8 mouse cellular contexts compared by ENCODE assay signal in genomic region chr19:45659738-45660502, GRCm38 (mm10). TPM values are rescaled to one million over a fixed set of nuclear protein-coding genes. Genes with fewer than 3 reads are reported as not detected.
DNase-seq lines count a peak whose midpoint lies in the region; ATAC-seq and TF ChIP-seq lines count a peak whose summit lies in the region.

TSS of gene Fbxw4 (minus strand) at chr19:45660312.

- H3K9me3 ChIP-seq in forebrain, embryonic 11.5 days (ENCODE audit: control insufficient read depth, low read length), result no peaks in the 10 kb centered on the region
- H3K9me3 ChIP-seq in heart, embryonic 15.5 days (replicated peaks), result no peaks in the 10 kb centered on the region
- no peaks in the 10 kb centered on the region for H3K9me3 ChIP-seq in liver, embryonic 11.5 days (ENCODE audit: control insufficient read depth, low read length)
- H3K9me3 ChIP-seq in stomach, embryonic 14.5 days (ENCODE audit: control insufficient read depth, low read depth, low read length), result no peaks in the 10 kb centered on the region

- peak within 1 kb of the TSS; percentile 97 for H3K4me3 ChIP-seq in brown adipose tissue, adult 24 weeks (ENCODE audit: insufficient read depth, low read depth, low read length)
- peak within 1 kb of the TSS; percentile 70 for H3K4me3 ChIP-seq in forebrain, embryonic 11.5 days (ENCODE audit: low read depth, low read length)
- peak within 1 kb of the TSS; percentile 75 for H3K4me3 ChIP-seq in heart, embryonic 15.5 days
- peak within 1 kb of the TSS; percentile 85 for H3K4me3 ChIP-seq in liver, embryonic 11.5 days (ENCODE audit: low read depth, low read length)
- peak within 1 kb of the TSS; percentile 53 for H3K4me3 ChIP-seq in myocyte
- peak within 1 kb of the TSS; percentile 87 for H3K4me3 ChIP-seq in stomach, embryonic 14.5 days (ENCODE audit: low read depth, low read length)

- H3K27ac ChIP-seq in brown adipose tissue, adult 24 weeks (replicated peaks; ENCODE audit: low read depth, low read length), result peak within 1 kb of the TSS; percentile 97
- peak within 1 kb of the TSS; percentile 77 for H3K27ac ChIP-seq in forebrain, embryonic 11.5 days (ENCODE audit: low read depth, low read length)
- H3K27ac ChIP-seq in heart, embryonic 15.5 days, result peak within 1 kb of the TSS; percentile 94
- peak within 1 kb of the TSS; percentile 91 for H3K27ac ChIP-seq in liver, embryonic 11.5 days (ENCODE audit: low read depth, low read length)
- peak within 1 kb of the TSS; percentile 96 for H3K27ac ChIP-seq in stomach, embryonic 14.5 days (ENCODE audit: low read length)

- under 1% methylated on average over 89 of the region's 94 CpGs for WGBS in forebrain, embryonic 11.5 days
- under 1% methylated on average over 93 of the region's 94 CpGs for WGBS in heart, embryonic 15.5 days
- WGBS in liver, embryonic 11.5 days, result under 1% methylated on average over 78 of the region's 94 CpGs
- WGBS in stomach, embryonic 14.5 days, result under 1% methylated on average over 87 of the region's 94 CpGs

- TF ChIP-seq POLR2A in myocyte (IDR thresholded peaks at IDR 0.05; ENCODE audit: insufficient read length, low read depth), result peak; percentile 83

- H3ac ChIP-seq in myocyte (ENCODE audit: control insufficient read depth, insufficient read length), result peak within 1 kb of the TSS; percentile 54

- H3K4me1 ChIP-seq in brown adipose tissue, adult 24 weeks (ENCODE audit: control insufficient read depth, insufficient read depth, insufficient read length, low read length), result peaks cover 7% of the 10 kb centered on the region
- peaks cover 8% of the 10 kb centered on the region; the same call in 1 of the 2 replicates for H3K4me1 ChIP-seq in forebrain, embryonic 11.5 days (replicated peaks; ENCODE audit: control insufficient read depth, insufficient read depth, low read length)
- H3K4me1 ChIP-seq in heart, embryonic 15.5 days (replicated peaks), result peaks cover 33% of the 10 kb centered on the region
- peaks cover 16% of the 10 kb centered on the region for H3K4me1 ChIP-seq in liver, embryonic 11.5 days (replicated peaks; ENCODE audit: control insufficient read depth, insufficient read depth, low read length)
- peaks cover 17% of the 10 kb centered on the region for H3K4me1 ChIP-seq in stomach, embryonic 14.5 days (ENCODE audit: control insufficient read depth, insufficient read depth, low read length)

- peak within 1 kb of the TSS; percentile 86 for H3K4me2 ChIP-seq in forebrain, embryonic 11.5 days (ENCODE audit: low read depth, low read length, severe bottlenecking)
- peak within 1 kb of the TSS; percentile 74 for H3K4me2 ChIP-seq in heart, embryonic 15.5 days
- H3K4me2 ChIP-seq in liver, embryonic 11.5 days, result peak within 1 kb of the TSS; percentile 73
- H3K4me2 ChIP-seq in myocyte (ENCODE audit: low read depth), result peak within 1 kb of the TSS; percentile 77
- peak within 1 kb of the TSS; percentile 79 for H3K4me2 ChIP-seq in stomach, embryonic 14.5 days (replicated peaks; ENCODE audit: low read depth, low read length)

- H3K27me3 ChIP-seq in forebrain, embryonic 11.5 days (ENCODE audit: control insufficient read depth, insufficient read depth, low read length), result no peaks in the 10 kb centered on the region
- no peaks in the 10 kb centered on the region for H3K27me3 ChIP-seq in heart, embryonic 15.5 days
- no peaks in the 10 kb centered on the region for H3K27me3 ChIP-seq in liver, embryonic 11.5 days (replicated peaks; ENCODE audit: control insufficient read depth, insufficient read depth, low read length)
- H3K27me3 ChIP-seq in myocyte (ENCODE audit: control insufficient read depth, insufficient read depth, insufficient read length), result no peaks in the 10 kb centered on the region
- no peaks in the 10 kb centered on the region for H3K27me3 ChIP-seq in stomach, embryonic 14.5 days (ENCODE audit: control insufficient read depth, insufficient read depth, low read length)

- no peaks in the 10 kb centered on the region for H3K36me3 ChIP-seq in forebrain, embryonic 11.5 days (ENCODE audit: control insufficient read depth, insufficient read depth, low read length)
- H3K36me3 ChIP-seq in heart, embryonic 15.5 days, result no peaks in the 10 kb centered on the region
- H3K36me3 ChIP-seq in liver, embryonic 11.5 days (ENCODE audit: control insufficient read depth, insufficient read depth, low read length), result no peaks in the 10 kb centered on the region
- no peaks in the 10 kb centered on the region for H3K36me3 ChIP-seq in myocyte (ENCODE audit: control insufficient read depth, insufficient read depth)
- H3K36me3 ChIP-seq in stomach, embryonic 14.5 days (ENCODE audit: control insufficient read depth, insufficient read depth, low read length), result no peaks in the 10 kb centered on the region

- peak; percentile 90 for ATAC-seq in forebrain, embryonic 11.5 days (replicated peaks; ENCODE audit: low FRiP score)
- peak; percentile 84 for ATAC-seq in heart, embryonic 15.5 days (replicated peaks; ENCODE audit: insufficient number of reproducible peaks, insufficient read depth, low FRiP score, low read depth)
- peak; percentile 75 for ATAC-seq in liver, embryonic 11.5 days (replicated peaks; ENCODE audit: low FRiP score)
- peak; percentile 87 for ATAC-seq in stomach, embryonic 14.5 days (ENCODE audit: insufficient number of reproducible peaks, insufficient read depth, low FRiP score, low read depth)

- H3K79me2 ChIP-seq in myocyte (ENCODE audit: control insufficient read depth, insufficient read depth), result peaks cover 42% of the 10 kb centered on the region

- DNase-seq in CD8-positive naive resting alpha-beta T cell, adult 2 months (ENCODE audit: low read depth in 2 of 2, low spot score in 2 of 2), result peak; percentile 42 to 56
- DNase-seq in forebrain, embryonic 11.5 days (ENCODE audit: low spot score), result peak; percentile 85
- DNase-seq in kidney, postnatal 14 days, result peak; percentile 82
- peak; percentile 85 for DNase-seq in liver, embryonic 11.5 days (ENCODE audit: low spot score)

- H3K9ac ChIP-seq in forebrain, embryonic 11.5 days (ENCODE audit: low read length), result peak within 1 kb of the TSS; percentile 98
- H3K9ac ChIP-seq in heart, embryonic 15.5 days, result peak within 1 kb of the TSS; percentile 90
- peak within 1 kb of the TSS; percentile 99 for H3K9ac ChIP-seq in liver, embryonic 11.5 days (ENCODE audit: low read depth, low read length)
- H3K9ac ChIP-seq in stomach, embryonic 14.5 days (replicated peaks; ENCODE audit: low read depth, low read length), result peak within 1 kb of the TSS; percentile 94

TF ChIP-seq in myocyte, 11 proteins besides CTCF, POLR2A, EP300 and RAD21:
- TF ChIP-seq POLR2AphosphoS2 (IDR thresholded peaks at IDR 0.05; ENCODE audit: insufficient read length, low read depth) (peak; percentile 58), MAX (IDR thresholded peaks at IDR 0.05; ENCODE audit: low read depth) (no peak), REST (IDR thresholded peaks at IDR 0.05; ENCODE audit: insufficient read depth, insufficient read length) (no peak), MYOG (IDR thresholded peaks at IDR 0.05; ENCODE audit: control insufficient read depth in 1 of 3, insufficient read depth in 1 of 3, insufficient read length in 2 of 3, low read depth in 2 of 3) (peak in 1 of 3 experiments; percentile 28)

RNA-seq across cellular contexts. Expression of gene Fbxw4, which starts in this region (rescaled TPM):
- 32.7 and 59.3 TPM in 2 replicates for polyA plus RNA-seq in brown adipose tissue, adult 24 weeks (2012; ENCODE audit: insufficient read depth, insufficient read length, missing spikeins)
- polyA plus RNA-seq in forebrain, embryonic 11.5 days (2014; fragmentation: Nextera tagmentation; extraction: Ambion mirVana), result 5.0 and 7.3 TPM in 2 replicates
- polyA plus RNA-seq in heart, embryonic 15.5 days (2015; fragmentation: Nextera tagmentation; extraction: Ambion mirVana), result 3.5 and 7.7 TPM in 2 replicates
- 3.0 and 5.0 TPM in 2 replicates for polyA plus RNA-seq in liver, embryonic 11.5 days (2014; fragmentation: Nextera tagmentation; extraction: Ambion mirVana)
- 37.0 TPM for polyA plus RNA-seq in myocyte (2012; fragmentation: generic; extraction: Trizol)
- polyA plus RNA-seq in stomach, embryonic 14.5 days (2014; fragmentation: Nextera tagmentation; extraction: Ambion mirVana), result 7.2 and 9.4 TPM in 2 replicates

Comparison
In these comparisons a context has a peak if more than half of its experiments do, and no peak if none do; other contexts are left out.
1. Peak in every context shown above with its lines: DNase-seq, ATAC-seq, H3K4me3 ChIP-seq and H3K27ac ChIP-seq.